Mouse (Mus musculus) bone marrow macrophage, adult 2 months (primary cell): ENCODE measurements around the gene Pdpn.

ENCODE experiments used
- CTCF ChIP-seq: IDR thresholded peaks from 2 replicates; pipeline ENCODE4 v1.5.1; 2012; ENCODE audit warnings: low read depth, mild to moderate bottlenecking, low read length, moderate library complexity
- POLR2A ChIP-seq: IDR thresholded peaks from 2 replicates; pipeline ENCODE4 v1.6.1; 2012; ENCODE audit warnings: mild to moderate bottlenecking, low read depth, low read length, borderline replicate concordance

DNA sequence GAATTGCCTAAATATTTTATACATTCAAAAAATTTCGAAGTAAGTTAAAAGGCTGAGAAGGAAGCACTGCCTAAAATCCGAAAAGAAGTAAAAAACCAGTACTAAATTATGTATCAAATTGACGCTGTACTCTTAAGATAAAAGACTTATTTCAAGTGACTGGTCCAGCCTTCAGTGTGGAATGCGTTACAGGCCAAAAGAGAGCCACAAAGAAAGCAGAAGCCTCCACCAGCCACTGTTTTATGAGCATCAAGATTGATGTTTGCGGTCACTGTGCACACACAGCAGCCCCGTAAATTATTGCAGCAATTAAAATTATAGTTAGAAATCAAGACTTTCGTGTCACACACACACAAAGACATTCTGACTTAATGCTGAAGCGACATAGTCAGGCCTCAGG lies 43.8 kb downstream of the Pdpn start:
- TF ChIP-seq CTCF (no peak), POLR2A (no peak)
